Mouse (Mus musculus): ENCODE measurements around the gene C1ra. TPM values are rescaled to one million over a fixed set of nuclear protein-coding genes. Genes with fewer than 3 reads are reported as not detected.

Gene C1ra
- polyA plus RNA-seq, 1 experiment from 2014 or later, result 7.5 TPM

- Histone ChIP-seq H3K4me1 (replicated peaks; ENCODE audit: control insufficient read depth, insufficient read depth, low read length) (no peaks in the 10 kb centered on the region), H3K36me3 (ENCODE audit: control insufficient read depth, insufficient read depth) (no peaks in the 10 kb centered on the region), H3K9ac (ENCODE audit: low read depth, low read length) (no peak within 1 kb of the TSS), H3K27ac (ENCODE audit: low read depth, low read length) (no peak within 1 kb of the TSS), H3K9me3 (ENCODE audit: control insufficient read depth) (no peaks in the 10 kb centered on the region), H3K4me2 (replicated peaks; ENCODE audit: low read depth) (0 out of 2 replicates have a peak within 1 kb of the TSS, but pooled peaks have one; percentile 27), H3K4me3 (ENCODE audit: low read depth, low read length) (no peak within 1 kb of the TSS), H3K27me3 (replicated peaks; ENCODE audit: control insufficient read depth, insufficient read depth, low read length) (no peaks in the 10 kb centered on the region)
- TF ChIP-seq CTCF (IDR thresholded peaks at IDR 0.05; ENCODE audit: low read depth), result peak; percentile 90
- 4% methylated on average over 8 of the region's 8 CpGs for WGBS
- no peak for ATAC-seq
Observed at GRCm38 (mm10) chr6:124570026-124570425, 57.8 kb downstream of the C1ra start, which contains the start of gene C1rb. C1rb (plus strand) TSS chr6:124570294.

Other genes with a start within 250 kb of the C1ra start
- 0.51 and 0.63 TPM in 2 replicates for gene Cd163, start 207.7 kb upstream of the C1ra start, polyA plus RNA-seq (2015; fragmentation: Nextera tagmentation; extraction: Ambion mirVana)
- 30.1 and 33.6 TPM in 2 replicates for gene Pex5, start 97.3 kb upstream of the C1ra start, polyA plus RNA-seq (2015; fragmentation: Nextera tagmentation; extraction: Ambion mirVana)
- 2.7 and 3.4 TPM in 2 replicates for gene Clstn3, start 47.6 kb upstream of the C1ra start, polyA plus RNA-seq (2015; fragmentation: Nextera tagmentation; extraction: Ambion mirVana)
- gene C1rl, start 19.3 kb upstream of the C1ra start, polyA plus RNA-seq (2015; fragmentation: Nextera tagmentation; extraction: Ambion mirVana), result 1.9 TPM in 2 replicates
- gene C1s1, start 30.0 kb downstream of the C1ra start, polyA plus RNA-seq (2015; fragmentation: Nextera tagmentation; extraction: Ambion mirVana), result 9.1 and 10.4 TPM in 2 replicates
- gene C1rb, start 57.9 kb downstream of the C1ra start, polyA plus RNA-seq (2015; fragmentation: Nextera tagmentation; extraction: Ambion mirVana), result not detected in 2 replicates
- not detected in 2 replicates for gene C1s2, start 123.7 kb downstream of the C1ra start, polyA plus RNA-seq (2015; fragmentation: Nextera tagmentation; extraction: Ambion mirVana)
- 209 and 212 TPM in 2 replicates for gene Lpcat3, start 150.6 kb downstream of the C1ra start, polyA plus RNA-seq (2015; fragmentation: Nextera tagmentation; extraction: Ambion mirVana)
- 96.6 and 97.3 TPM in 2 replicates for gene Emg1, start 199.8 kb downstream of the C1ra start, polyA plus RNA-seq (2015; fragmentation: Nextera tagmentation; extraction: Ambion mirVana)
- gene Phb2, start 199.9 kb downstream of the C1ra start, polyA plus RNA-seq (2015; fragmentation: Nextera tagmentation; extraction: Ambion mirVana), result 249 and 255 TPM in 2 replicates
- 17.4 TPM in 2 replicates for gene Ptpn6, start 226.3 kb downstream of the C1ra start, polyA plus RNA-seq (2015; fragmentation: Nextera tagmentation; extraction: Ambion mirVana)
- 238 and 259 TPM in 2 replicates for gene Grcc10, start 229.0 kb downstream of the C1ra start, polyA plus RNA-seq (2015; fragmentation: Nextera tagmentation; extraction: Ambion mirVana)
- gene Gm45234, start 243.6 kb downstream of the C1ra start, polyA plus RNA-seq (2015; fragmentation: Nextera tagmentation; extraction: Ambion mirVana), result not detected in 2 replicates
- 7.6 and 8.4 TPM in 2 replicates for gene Atn1, start 244.1 kb downstream of the C1ra start, polyA plus RNA-seq (2015; fragmentation: Nextera tagmentation; extraction: Ambion mirVana)

Measured in intestine, postnatal 0 days (tissue).